Mouse (Mus musculus): Measurements from ENCODE around the gene 1700056E22Rik. TPM values are rescaled to one million over a fixed set of nuclear protein-coding genes. Genes with fewer than 3 reads are reported as not detected.
A peak's percentile ranks its signal among the peaks of the same experiment; 100 is the strongest.

1700056E22Rik gene
- polyA plus RNA-seq, 1 experiment: 1.5 TPM

DNA sequence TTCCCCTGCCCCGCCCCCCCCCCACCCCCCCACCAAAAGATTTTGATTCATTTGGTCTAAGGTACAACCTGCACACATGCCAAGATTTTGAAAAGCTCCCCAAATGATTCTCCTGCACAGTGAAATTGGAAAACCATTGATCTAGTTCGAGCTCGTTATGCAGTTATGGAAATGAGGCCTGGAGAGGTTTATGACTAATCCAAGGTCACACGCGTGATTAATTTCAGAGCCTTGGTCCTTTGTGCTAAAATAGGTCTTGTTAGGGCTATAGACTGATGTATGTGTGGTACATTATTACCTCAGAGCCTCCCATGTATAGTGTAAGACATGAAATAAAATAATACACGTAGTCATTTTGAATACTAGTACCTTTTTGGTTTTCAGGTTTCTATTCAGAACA is 9.3 kb upstream of the 1700056E22Rik start:
- Histone ChIP-seq H3K9me3 (ENCODE audit: control insufficient read depth, low read length) (no peaks in the 10 kb centered on the region), H3K36me3 (ENCODE audit: control insufficient read depth) (no peaks in the 10 kb centered on the region), H3K4me3 (replicated peaks) (no peak overlapping the region), H3K4me1 (ENCODE audit: control insufficient read depth) (peaks cover 10% of the 10 kb centered on the region), H3K27me3 (ENCODE audit: control insufficient read depth) (no peaks in the 10 kb centered on the region)
- TF ChIP-seq TAL1 (IDR thresholded peaks at IDR 0.05; ENCODE audit: low read length) (no peak), GATA1 (IDR thresholded peaks at IDR 0.05; ENCODE audit: low read length) (no peak)

DNA sequence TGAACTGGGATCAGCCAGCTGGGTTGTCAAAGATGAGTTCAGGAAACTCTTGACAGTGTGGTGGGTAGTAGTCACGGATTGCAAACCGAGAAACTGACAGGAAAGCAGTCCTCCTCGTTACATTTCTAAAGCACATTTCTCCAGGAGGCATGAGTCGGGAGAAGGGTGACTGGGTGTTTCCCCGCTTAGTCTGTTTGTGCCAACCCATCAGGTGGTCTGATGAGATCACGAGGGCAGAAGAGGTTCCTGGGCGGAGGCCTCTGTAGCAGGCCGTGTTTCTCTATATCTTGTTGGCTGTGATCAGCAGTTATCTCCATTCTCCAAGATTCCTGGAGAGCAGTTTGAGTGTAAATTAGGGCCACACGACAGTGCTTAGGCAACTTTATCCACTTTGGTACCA is 8.6 kb upstream of the 1700056E22Rik start:
- no peak overlapping the region for H3K4me3 ChIP-seq (replicated peaks)
- TF ChIP-seq GATA1 (IDR thresholded peaks at IDR 0.05; ENCODE audit: low read length) (no peak), TAL1 (IDR thresholded peaks at IDR 0.05; ENCODE audit: low read length) (no peak)
- no peaks in the 10 kb centered on the region for H3K9me3 ChIP-seq (ENCODE audit: control insufficient read depth, low read length)
- H3K4me1 ChIP-seq (ENCODE audit: control insufficient read depth): peaks cover 10% of the 10 kb centered on the region
- no peaks in the 10 kb centered on the region for H3K36me3 ChIP-seq (ENCODE audit: control insufficient read depth)
- no peaks in the 10 kb centered on the region for H3K27me3 ChIP-seq (ENCODE audit: control insufficient read depth)

- no peaks in the 10 kb centered on the region for H3K27me3 ChIP-seq (ENCODE audit: control insufficient read depth)
- no peaks in the 10 kb centered on the region for H3K9me3 ChIP-seq (ENCODE audit: control insufficient read depth, low read length)
- TF ChIP-seq TAL1 (IDR thresholded peaks at IDR 0.05; ENCODE audit: low read length) (no peak), GATA1 (IDR thresholded peaks at IDR 0.05; ENCODE audit: low read length) (no peak)
- peaks cover 10% of the 10 kb centered on the region for H3K4me1 ChIP-seq (ENCODE audit: control insufficient read depth)
- peaks cover 3% of the 10 kb centered on the region for H3K36me3 ChIP-seq (ENCODE audit: control insufficient read depth)
- no peak overlapping the region for H3K4me3 ChIP-seq (replicated peaks)
These were observed 7.9 kb upstream of the 1700056E22Rik start for GRCm38 (mm10) chr1:184041778-184042573.

- no peaks in the 10 kb centered on the region for H3K9me3 ChIP-seq (ENCODE audit: control insufficient read depth, low read length)
- TF ChIP-seq GATA1 (IDR thresholded peaks at IDR 0.05; ENCODE audit: low read length): no peak
- no peak for TF ChIP-seq TAL1 (IDR thresholded peaks at IDR 0.05; ENCODE audit: low read length)
- no peaks in the 10 kb centered on the region for H3K27me3 ChIP-seq (ENCODE audit: control insufficient read depth)
- H3K4me3 ChIP-seq (replicated peaks): no peak overlapping the region
- peaks cover 12% of the 10 kb centered on the region for H3K4me1 ChIP-seq (ENCODE audit: control insufficient read depth)
- H3K36me3 ChIP-seq (ENCODE audit: control insufficient read depth): peaks cover 5% of the 10 kb centered on the region
These were observed 6.8 kb upstream of the 1700056E22Rik start for GRCm38 (mm10) chr1:184040906-184041305.

DNA sequence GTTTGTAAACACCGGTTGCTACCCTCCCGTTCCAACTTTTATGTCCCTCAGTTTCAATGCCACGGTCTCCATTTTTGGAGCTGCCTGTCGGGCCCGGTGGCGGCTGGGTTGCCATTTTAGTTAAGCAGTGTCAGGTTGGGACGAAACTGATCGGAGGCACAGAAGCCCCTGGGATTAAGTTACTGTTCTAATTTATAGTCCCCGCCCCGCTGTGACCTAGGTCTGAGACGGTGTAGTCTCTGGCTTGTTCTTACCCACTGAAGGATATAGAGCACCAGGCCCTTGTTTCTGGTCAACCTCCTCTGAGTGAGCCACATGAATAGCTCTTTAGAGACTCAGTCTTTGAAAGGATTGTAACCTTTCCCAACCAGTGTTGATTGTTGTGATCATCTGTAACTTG is 6.1 kb upstream of the 1700056E22Rik start:
- Histone ChIP-seq H3K4me3 (replicated peaks) (no peak overlapping the region), H3K36me3 (ENCODE audit: control insufficient read depth) (peaks cover 5% of the 10 kb centered on the region), H3K4me1 (ENCODE audit: control insufficient read depth) (peaks cover 16% of the 10 kb centered on the region), H3K9me3 (ENCODE audit: control insufficient read depth, low read length) (no peaks in the 10 kb centered on the region), H3K27me3 (ENCODE audit: control insufficient read depth) (no peaks in the 10 kb centered on the region)
- TF ChIP-seq GATA1 (IDR thresholded peaks at IDR 0.05; ENCODE audit: low read length) (no peak), TAL1 (IDR thresholded peaks at IDR 0.05; ENCODE audit: low read length) (no peak)

DNA sequence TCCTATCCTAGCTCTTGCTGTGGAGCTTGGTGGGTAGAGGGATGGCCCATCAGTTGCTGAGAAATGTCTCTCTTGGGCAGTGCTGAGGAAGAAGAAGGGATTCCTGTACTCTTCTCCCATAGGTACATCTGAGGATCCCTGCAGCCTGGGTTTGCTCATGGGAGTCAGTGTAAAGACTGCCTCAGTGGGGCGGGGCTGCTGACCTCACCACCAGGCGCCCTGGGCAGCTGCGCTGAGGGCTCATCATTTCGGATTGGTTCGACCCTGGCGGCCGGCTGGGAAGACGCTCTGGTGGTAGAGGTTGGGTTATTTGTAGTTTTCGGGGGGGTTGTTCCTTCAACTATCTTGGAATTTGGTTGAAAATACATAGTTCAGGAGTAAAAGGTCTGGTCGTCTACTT is 5.2 kb upstream of the 1700056E22Rik start:
- no peak overlapping the region for H3K4me3 ChIP-seq (replicated peaks)
- H3K36me3 ChIP-seq (ENCODE audit: control insufficient read depth): peaks cover 5% of the 10 kb centered on the region
- peaks cover 22% of the 10 kb centered on the region for H3K4me1 ChIP-seq (ENCODE audit: control insufficient read depth)
- TF ChIP-seq GATA1 (IDR thresholded peaks at IDR 0.05; ENCODE audit: low read length) (no peak), TAL1 (IDR thresholded peaks at IDR 0.05; ENCODE audit: low read length) (no peak)
- H3K9me3 ChIP-seq (ENCODE audit: control insufficient read depth, low read length): no peaks in the 10 kb centered on the region
- no peaks in the 10 kb centered on the region for H3K27me3 ChIP-seq (ENCODE audit: control insufficient read depth)

DNA sequence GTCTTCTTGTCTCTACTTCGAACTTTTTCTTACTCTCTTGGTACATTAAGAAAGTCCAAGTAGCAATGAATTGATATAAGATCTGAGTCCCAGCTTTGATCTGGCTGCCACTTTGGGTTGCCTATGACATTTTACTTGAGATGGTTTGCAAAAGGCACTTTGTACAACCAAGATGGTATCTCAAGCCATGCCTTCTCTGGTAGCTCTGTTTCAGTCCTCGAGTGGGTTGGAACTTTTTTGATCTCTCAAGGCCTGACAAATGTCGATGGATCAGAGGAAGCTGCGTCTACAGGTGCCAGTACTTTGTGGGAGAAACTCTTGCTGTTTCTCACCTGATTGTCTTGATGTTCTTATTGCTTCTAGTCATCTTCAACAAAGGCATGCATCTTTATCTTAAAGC is 3.7 kb upstream of the 1700056E22Rik start:
- Histone ChIP-seq H3K36me3 (ENCODE audit: control insufficient read depth) (peaks cover 5% of the 10 kb centered on the region), H3K4me3 (replicated peaks) (no peak overlapping the region), H3K9me3 (ENCODE audit: control insufficient read depth, low read length) (no peaks in the 10 kb centered on the region), H3K27me3 (ENCODE audit: control insufficient read depth) (peaks cover 6% of the 10 kb centered on the region), H3K4me1 (ENCODE audit: control insufficient read depth) (peaks cover 31% of the 10 kb centered on the region)
- no peak for TF ChIP-seq TAL1 (IDR thresholded peaks at IDR 0.05; ENCODE audit: low read length)
- TF ChIP-seq GATA1 (IDR thresholded peaks at IDR 0.05; ENCODE audit: low read length): no peak

DNA sequence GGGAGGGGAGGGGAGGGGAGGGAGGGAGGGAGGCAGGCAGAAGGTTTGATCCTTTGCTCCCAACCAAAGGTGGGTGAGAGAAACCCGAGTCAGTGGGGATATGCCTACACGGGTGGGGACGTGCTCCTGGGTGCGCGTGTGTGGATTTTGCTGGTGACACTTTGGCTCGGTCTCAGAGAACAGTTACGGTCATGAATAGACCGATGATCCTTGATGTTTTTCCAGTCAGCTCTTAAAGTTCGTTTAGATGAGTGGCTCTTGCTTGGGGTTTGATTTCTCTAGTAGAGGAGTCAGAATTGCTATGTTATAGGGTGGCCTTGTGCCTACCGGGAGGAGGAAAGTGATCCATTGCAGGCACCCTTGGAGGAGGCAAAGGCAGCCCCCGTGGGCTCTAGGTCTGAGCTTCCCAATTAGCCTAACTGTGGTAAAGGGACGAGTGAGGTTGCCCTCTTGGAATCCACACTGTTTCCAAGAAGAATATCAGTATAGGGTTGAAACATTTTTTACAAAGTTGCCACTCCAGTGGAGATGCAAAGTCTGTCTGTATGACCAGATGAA is 1.3 kb upstream of the 1700056E22Rik start:
- TF ChIP-seq GATA1 (IDR thresholded peaks at IDR 0.05; ENCODE audit: low read length): no peak
- no peak for TF ChIP-seq TAL1 (IDR thresholded peaks at IDR 0.05; ENCODE audit: low read length)
- H3K9me3 ChIP-seq (ENCODE audit: control insufficient read depth, low read length): no peaks in the 10 kb centered on the region
- peaks cover 11% of the 10 kb centered on the region for H3K27me3 ChIP-seq (ENCODE audit: control insufficient read depth)
- peaks cover 27% of the 10 kb centered on the region for H3K4me1 ChIP-seq (ENCODE audit: control insufficient read depth)
- H3K4me3 ChIP-seq (replicated peaks): peak overlapping the region; percentile 84
- H3K36me3 ChIP-seq (ENCODE audit: control insufficient read depth): peaks cover 5% of the 10 kb centered on the region

DNA sequence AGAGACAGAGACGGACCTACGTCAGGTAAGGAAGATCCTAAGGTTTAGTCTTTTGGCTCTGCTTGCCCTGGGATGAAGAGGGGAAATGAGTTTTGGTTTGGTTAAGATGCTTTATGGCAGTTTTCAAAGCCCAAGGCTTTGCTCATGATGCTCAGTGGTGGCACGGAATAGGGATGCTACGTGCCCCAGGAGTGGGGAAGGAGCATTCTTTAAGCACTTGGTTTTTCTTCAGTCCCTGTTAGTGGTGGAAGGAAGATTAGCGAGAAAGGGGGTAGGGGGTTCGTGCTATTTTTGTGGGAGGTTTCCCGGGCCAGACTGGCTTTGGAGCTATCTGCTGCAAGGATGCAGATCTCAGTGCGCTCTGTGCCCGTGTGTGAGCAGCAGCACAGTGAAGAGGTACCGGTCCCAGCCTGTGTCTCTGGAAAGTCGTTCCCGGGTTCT is 660 bp upstream of the 1700056E22Rik start:
- TF ChIP-seq TAL1 (IDR thresholded peaks at IDR 0.05; ENCODE audit: low read length): no peak
- TF ChIP-seq GATA1 (IDR thresholded peaks at IDR 0.05; ENCODE audit: low read length): no peak
- Histone ChIP-seq H3K36me3 (ENCODE audit: control insufficient read depth) (peaks cover 5% of the 10 kb centered on the region), H3K27me3 (ENCODE audit: control insufficient read depth) (peaks cover 11% of the 10 kb centered on the region), H3K4me3 (replicated peaks) (peak overlapping the region; percentile 84), H3K4me1 (ENCODE audit: control insufficient read depth) (peaks cover 29% of the 10 kb centered on the region), H3K9me3 (ENCODE audit: control insufficient read depth, low read length) (no peaks in the 10 kb centered on the region)

Data from erythroblast, embryonic 14.5 days (primary cell).